Mouse (Mus musculus): ENCODE measurements around the gene Phactr2.
"Not testable (repeated sequence)": the region's sequence is repeated elsewhere in the genome, so short reads cannot be mapped to it uniquely, and the experiment has no call there.

Phactr2 gene

GRCm38 (mm10) chr10:13473833-13474567 lies at the start of gene Phactr2:
TSS of gene Phactr2 (minus strand) at chr10:13474412.
- peak; percentile 11 for DNase-seq (ENCODE audit: low spot score)

- no peak for DNase-seq (ENCODE audit: low spot score)
Observed at GRCm38 (mm10) chr10:13521857-13522256, 47.6 kb upstream of the Phactr2 start.

- DNase-seq (ENCODE audit: low spot score), result no peak
Observed at GRCm38 (mm10) chr10:13502371-13502770, 28.2 kb upstream of the Phactr2 start.

- not testable (repeated sequence) for DNase-seq (ENCODE audit: low spot score)
Observed at GRCm38 (mm10) chr10:13501533-13501932, 27.3 kb upstream of the Phactr2 start.

- peak; percentile 80 for DNase-seq (ENCODE audit: low spot score)
Observed at GRCm38 (mm10) chr10:13500938-13501496, 26.8 kb upstream of the Phactr2 start.

- DNase-seq (ENCODE audit: low spot score), result no peak
Observed at GRCm38 (mm10) chr10:13500473-13500872, 26.3 kb upstream of the Phactr2 start.

- DNase-seq (ENCODE audit: low spot score), result no peak
Observed at GRCm38 (mm10) chr10:13499331-13499730, 25.1 kb upstream of the Phactr2 start, which contains the start of gene Fuca2. TSS of gene Fuca2 (plus strand) at chr10:13499540.

GRCm38 (mm10) chr10:13496315-13496714 lies 22.1 kb upstream of the Phactr2 start:
- no peak for DNase-seq (ENCODE audit: low spot score)

GRCm38 (mm10) chr10:13493978-13494686 lies 19.9 kb upstream of the Phactr2 start:
- no peak for DNase-seq (ENCODE audit: low spot score)

- no peak for DNase-seq (ENCODE audit: low spot score)
Observed at GRCm38 (mm10) chr10:13489671-13490070, 15.5 kb upstream of the Phactr2 start.

- no peak for DNase-seq (ENCODE audit: low spot score)
Observed at GRCm38 (mm10) chr10:13485958-13486357, 11.7 kb upstream of the Phactr2 start.

GRCm38 (mm10) chr10:13479341-13479740 lies 5.1 kb upstream of the Phactr2 start:
- DNase-seq (ENCODE audit: low spot score), result no peak

GRCm38 (mm10) chr10:13475121-13475520 lies 909 bp upstream of the Phactr2 start:
- no peak for DNase-seq (ENCODE audit: low spot score)

- DNase-seq (ENCODE audit: low spot score), result no peak
Observed at GRCm38 (mm10) chr10:13474568-13474955, 350 bp upstream of the Phactr2 start.

- no peak for DNase-seq (ENCODE audit: low spot score)
Observed at GRCm38 (mm10) chr10:13473287-13473832, 852 bp downstream of the Phactr2 start.

GRCm38 (mm10) chr10:13470236-13470635 lies 4.0 kb downstream of the Phactr2 start:
- DNase-seq (ENCODE audit: low spot score), result no peak

GRCm38 (mm10) chr10:13468025-13468529 lies 6.1 kb downstream of the Phactr2 start:
- not testable (repeated sequence) for DNase-seq (ENCODE audit: low spot score)

GRCm38 (mm10) chr10:13466925-13467324 lies 7.3 kb downstream of the Phactr2 start:
- no peak for DNase-seq (ENCODE audit: low spot score)

GRCm38 (mm10) chr10:13464295-13464694 lies 9.9 kb downstream of the Phactr2 start:
- DNase-seq (ENCODE audit: low spot score), result not testable (repeated sequence)

GRCm38 (mm10) chr10:13453200-13453990 lies 20.8 kb downstream of the Phactr2 start:
- DNase-seq (ENCODE audit: low spot score), result no peak

- DNase-seq (ENCODE audit: low spot score), result no peak
Observed at GRCm38 (mm10) chr10:13451640-13452039, 22.6 kb downstream of the Phactr2 start.

Data from ovary, adult 18-20 months (tissue).